19 mouse cellular contexts compared by ENCODE assay signal in genomic region chr3:84768940-84769339, GRCm38 (mm10).
"Had no signal": no experiment of that assay in that cellular context is flagged by ENCODE, and none has a peak within 500 bp of the region (broad histone marks: within the 10 kb centered on the region; RNA-seq: fewer than 3 reads in every experiment).

No protein-coding gene starts in this region.

- DNase-seq: liver, postnatal 0 days; lung, adult 2 months; lung, postnatal 14 days; lung, postnatal 36 days; right cerebral cortex, adult 18-20 months; right cerebral cortex, postnatal 25 days; right cerebral cortex, postnatal 4 days; thymus, adult 2 months; thymus, postnatal 25 days; thymus, postnatal 4 days had no signal

- H3K27me3 ChIP-seq: liver, embryonic 15.5 days; lung, embryonic 15.5 days; midbrain, embryonic 13.5 days; midbrain, embryonic 15.5 days; neural tube, embryonic 12.5 days; stomach, embryonic 15.5 days had no signal

- H3K36me3 ChIP-seq: liver, embryonic 15.5 days; lung, embryonic 15.5 days; midbrain, embryonic 13.5 days; midbrain, embryonic 15.5 days; neural tube, embryonic 12.5 days; stomach, embryonic 15.5 days had no signal

- ATAC-seq: liver, postnatal 0 days; lung, postnatal 0 days; midbrain, embryonic 13.5 days; midbrain, embryonic 15.5 days had no signal

- H3K4me3 ChIP-seq: liver, embryonic 15.5 days; lung, embryonic 15.5 days; midbrain, embryonic 13.5 days; midbrain, embryonic 15.5 days; neural tube, embryonic 12.5 days; stomach, embryonic 15.5 days had no signal

- H3K4me2 ChIP-seq: liver, embryonic 15.5 days; lung, embryonic 15.5 days; midbrain, embryonic 11.5 days; midbrain, embryonic 13.5 days; midbrain, embryonic 15.5 days; neural tube, embryonic 12.5 days; stomach, embryonic 15.5 days had no signal

- H3K9ac ChIP-seq: liver, embryonic 15.5 days; liver, postnatal 0 days; lung, embryonic 15.5 days; midbrain, embryonic 13.5 days; midbrain, embryonic 15.5 days; neural tube, embryonic 12.5 days; stomach, embryonic 15.5 days had no signal

- H3K9me3 ChIP-seq: liver, embryonic 15.5 days; lung, embryonic 15.5 days; midbrain, embryonic 13.5 days; midbrain, embryonic 15.5 days; neural tube, embryonic 12.5 days; stomach, embryonic 15.5 days had no signal

- H3K4me1 ChIP-seq: lung, embryonic 15.5 days; midbrain, embryonic 13.5 days; midbrain, embryonic 15.5 days; neural tube, embryonic 12.5 days; stomach, embryonic 15.5 days had no signal

- H3K27ac ChIP-seq: liver, embryonic 15.5 days; lung, embryonic 15.5 days; midbrain, embryonic 13.5 days; midbrain, embryonic 15.5 days; neural tube, embryonic 12.5 days; stomach, embryonic 15.5 days; stomach, postnatal 0 days had no signal
